Mouse (Mus musculus) cerebellum, postnatal 25 days (tissue): ENCODE data around the gene Slc26a9.

Experiments
- DNase-seq, 2 experiments: peaks; one replicate each; pipeline ENCODE4 v3.0.0; 2021; ENCODE audit warnings: mixed read lengths in 2 of 2

The Slc26a9 gene

DNA sequence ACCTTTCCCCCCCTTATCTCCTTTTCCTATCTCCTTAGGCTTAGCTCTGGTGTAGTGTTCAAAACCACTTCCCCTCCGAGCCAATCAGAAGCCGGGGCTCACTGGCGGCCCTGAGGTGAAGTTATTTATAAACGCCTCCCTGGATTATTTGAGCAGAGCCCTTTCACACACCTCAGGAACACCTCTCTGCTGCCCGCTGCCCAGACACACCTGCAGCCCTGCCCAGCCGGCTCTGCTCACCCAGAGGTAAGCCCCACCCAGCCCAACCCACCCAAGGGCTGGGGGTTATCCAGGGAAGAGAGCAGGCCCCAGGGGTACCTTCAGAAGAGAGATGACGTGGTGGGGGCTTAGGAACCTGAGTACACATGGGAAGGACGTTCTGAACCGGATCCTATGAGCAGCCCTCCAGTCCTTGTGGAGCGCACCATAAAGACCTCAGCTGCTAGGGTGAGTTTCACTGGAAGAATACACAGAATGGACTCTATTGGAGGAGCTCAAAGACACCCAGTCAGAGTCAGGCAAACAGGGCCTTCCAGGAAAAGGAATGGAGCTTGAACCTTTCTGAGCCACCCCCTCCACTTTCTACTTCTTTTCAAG is at the start of gene Slc26a9:
TSS of gene Slc26a9 (plus strand) at position 155 of the 597 bp plus-strand sequence.
- no peak for DNase-seq

DNA sequence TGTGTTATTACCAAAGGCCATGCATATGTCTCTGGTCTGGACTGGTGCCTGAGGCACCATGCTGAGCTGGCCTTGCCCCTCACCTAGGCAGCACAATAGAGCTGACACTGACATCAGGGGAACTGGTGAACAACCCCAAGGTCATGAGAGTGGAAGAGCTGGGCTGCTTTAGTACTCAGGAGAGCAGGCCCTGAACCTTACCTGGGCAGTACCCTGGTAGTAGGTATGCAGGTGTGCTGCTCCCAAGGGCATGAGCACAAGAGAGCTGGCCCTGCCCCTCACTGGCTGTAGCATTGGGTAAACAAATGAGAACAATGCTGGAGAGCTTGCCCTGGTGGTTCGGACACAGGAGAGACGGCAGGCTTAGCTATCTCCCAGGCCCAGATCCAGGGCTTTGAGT is 48.5 kb upstream of the Slc26a9 start:
- DNase-seq = no peak

DNA sequence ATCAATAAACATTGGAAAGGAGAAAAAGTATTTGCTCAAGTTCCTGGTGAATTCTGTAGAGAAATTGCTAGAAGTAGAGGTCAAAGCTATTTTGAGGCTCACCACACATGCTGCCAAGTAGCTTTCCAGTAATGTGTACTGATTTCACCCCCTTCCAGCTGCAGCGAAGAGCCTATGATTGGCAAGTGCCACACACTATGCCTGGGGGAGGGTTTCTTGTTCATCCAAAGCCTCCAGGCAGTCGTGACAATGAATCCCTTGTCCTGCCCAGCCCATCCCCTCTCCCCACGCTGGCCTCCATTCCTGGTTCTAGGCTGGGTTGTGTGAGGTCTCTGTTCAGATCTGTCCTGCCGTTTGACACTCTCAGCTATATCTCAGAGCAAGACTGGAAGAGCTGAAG is 47.5 kb upstream of the Slc26a9 start:
- no peak for DNase-seq

DNA sequence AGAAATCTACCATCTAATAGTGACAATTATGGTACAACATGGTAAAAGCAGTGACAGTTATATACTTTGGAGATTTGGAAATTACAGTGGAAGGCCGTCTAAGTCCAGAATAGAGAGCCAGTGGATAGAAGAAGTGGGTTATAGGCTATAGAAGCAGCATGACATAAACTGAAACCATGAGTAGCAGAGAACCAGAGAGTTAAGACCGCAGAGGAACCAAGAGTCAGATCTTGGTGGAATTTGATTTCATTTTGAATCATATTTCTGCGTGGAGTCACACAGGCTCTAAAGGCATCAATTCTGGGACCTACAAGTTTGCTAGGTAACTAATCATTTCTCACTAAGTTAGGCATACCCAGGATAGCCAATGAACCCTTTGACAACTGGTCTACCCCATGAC is 45.1 kb upstream of the Slc26a9 start:
- DNase-seq = no peak

DNA sequence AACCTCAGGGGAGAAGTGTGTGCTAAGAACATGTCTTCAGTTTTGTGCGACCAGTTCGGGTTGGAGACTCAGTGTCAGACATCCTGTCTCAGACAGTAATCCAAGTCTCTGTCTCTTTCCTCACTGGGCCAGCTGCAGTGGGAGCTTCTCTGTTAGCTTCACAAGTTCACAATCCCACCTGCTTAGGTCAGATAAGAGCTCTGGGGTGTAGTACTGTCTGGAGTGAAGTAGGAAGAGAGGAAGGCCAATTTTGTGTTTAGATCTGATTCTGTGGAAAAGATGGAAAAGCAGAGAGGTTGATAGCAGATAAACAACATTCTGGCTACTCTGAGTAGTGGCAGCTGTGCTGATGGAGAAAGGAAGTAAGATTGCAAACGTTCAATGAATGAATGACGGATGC is 44.2 kb upstream of the Slc26a9 start:
- DNase-seq = no peak

DNA sequence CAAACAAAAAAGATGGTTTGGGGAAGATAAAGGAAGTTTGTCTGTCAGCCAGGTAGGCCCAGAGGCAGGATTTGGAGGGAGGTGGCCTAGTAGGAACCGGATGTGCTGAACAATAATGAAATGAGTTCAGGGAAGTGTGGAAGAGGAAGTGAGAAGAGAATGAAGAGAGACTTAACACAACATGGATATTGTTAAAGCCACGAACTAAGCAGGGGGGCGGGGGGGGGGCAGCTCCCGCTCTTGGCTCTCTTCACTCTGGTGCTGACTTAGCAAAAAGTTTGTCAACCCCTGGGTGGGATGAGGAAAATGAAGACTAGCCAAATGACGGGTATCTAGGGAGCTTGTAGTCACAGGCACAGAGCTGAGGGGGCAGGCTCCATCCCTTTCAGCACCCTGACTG is 43.4 kb upstream of the Slc26a9 start:
- no peak for DNase-seq

DNA sequence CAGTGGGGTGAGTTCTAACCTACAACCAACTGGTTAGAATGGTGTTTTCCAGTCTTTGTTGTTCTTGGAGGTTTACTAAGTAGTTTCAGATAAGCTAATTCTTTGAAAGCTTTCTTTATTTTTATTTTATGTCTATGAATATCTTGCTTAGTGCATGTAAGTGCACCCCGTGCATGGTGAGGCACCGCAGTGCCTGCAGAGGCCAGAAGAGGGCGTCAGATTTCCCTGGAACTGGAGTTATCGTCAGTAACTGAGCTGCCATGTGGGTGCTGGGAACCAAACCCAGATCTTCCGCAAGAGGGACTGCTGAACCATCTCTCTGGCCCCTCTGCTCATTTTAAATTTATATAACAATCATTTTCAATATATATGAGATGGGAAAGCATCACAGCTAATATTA is 42.4 kb upstream of the Slc26a9 start:
- DNase-seq = no peak

DNA sequence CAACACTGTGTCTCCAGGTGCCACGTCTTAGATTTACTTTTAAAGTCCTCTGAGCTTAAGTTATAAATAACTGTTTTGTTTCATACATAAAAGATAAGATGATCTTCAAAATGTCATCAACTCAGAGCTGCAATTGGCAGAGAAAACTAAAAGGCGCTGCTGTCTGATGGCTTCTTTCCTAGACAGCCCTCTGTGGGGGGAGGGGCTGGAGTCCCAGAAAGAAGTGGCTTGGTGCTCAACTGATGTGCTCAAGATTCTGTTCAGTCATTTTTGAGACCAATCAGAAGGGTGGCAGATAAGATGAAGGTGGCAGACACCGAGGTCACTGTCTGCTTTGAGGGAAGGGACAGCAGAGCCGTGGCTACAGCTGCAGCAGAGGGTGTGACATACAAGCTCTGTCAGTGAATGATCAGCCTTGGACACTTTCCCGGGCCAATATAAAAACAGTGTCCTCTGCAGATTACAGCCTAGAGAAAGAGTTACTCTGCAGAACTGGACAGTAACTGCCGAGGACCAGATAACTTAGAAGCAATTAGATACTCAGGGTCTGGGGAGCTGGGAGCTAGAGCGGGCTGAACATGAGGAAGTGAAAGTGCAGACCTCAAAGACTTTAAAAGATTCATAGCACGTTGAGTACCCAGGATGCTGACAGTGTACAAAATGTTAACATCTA is 41.6 kb upstream of the Slc26a9 start:
- DNase-seq = no peak

DNA sequence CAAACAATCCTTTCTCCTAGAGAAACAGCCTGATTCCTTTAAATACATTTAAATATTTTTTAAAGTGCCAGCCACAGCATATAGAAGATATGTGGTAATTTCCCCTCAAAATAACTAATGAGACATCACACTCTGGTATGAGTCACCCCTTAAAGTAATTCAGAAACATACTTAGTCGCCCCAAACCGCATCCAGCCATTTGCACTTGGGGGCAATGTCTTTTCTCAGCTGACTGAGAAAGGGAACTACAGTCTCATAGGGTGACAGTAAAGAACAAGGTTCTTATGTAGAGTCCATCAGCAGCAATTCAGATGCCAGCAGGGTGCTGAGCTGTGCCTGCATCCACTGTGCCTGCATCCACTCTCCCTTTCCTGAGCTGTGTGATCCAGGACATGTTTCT is 40.3 kb upstream of the Slc26a9 start:
- DNase-seq = no peak

DNA sequence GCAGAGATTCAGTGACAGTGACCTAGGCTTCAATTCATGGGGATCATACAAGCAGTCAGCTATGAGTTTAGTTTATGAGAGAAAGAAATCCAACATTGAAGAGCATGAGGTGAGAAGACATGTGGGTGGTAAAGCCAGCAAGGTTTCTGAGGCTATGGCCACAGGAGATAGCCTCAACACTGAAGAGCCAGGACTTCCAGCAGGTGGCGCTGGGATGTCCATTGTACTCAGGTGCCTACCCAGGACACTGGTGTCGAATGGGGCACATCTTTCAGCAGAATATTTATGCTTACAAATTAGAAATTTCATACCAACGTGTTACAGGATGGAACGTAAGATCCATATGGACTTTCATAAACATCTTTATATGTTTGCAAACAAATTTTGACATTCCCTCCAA is 35.5 kb upstream of the Slc26a9 start:
- peak; percentile 78 to 90 for DNase-seq

DNA sequence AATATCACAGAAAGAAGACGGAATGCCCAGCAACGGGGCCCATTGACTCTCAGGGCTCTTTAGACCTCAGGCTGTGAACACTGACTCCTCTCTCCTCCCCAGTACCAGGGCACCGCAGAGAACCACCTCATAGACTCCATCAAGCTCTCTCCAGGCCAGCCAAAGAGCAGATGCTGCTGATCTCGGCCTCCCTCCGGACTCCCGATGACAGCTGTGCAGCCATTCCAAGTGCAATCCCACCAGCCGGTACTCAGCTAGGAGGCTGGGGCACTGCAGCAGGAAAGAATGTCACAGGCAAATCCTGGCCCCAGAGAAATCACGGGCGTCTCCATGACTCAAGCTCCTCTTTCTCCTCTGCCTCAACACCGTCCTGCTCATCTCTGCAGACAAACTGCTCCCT is 32.3 kb upstream of the Slc26a9 start:
- DNase-seq = no peak

DNA sequence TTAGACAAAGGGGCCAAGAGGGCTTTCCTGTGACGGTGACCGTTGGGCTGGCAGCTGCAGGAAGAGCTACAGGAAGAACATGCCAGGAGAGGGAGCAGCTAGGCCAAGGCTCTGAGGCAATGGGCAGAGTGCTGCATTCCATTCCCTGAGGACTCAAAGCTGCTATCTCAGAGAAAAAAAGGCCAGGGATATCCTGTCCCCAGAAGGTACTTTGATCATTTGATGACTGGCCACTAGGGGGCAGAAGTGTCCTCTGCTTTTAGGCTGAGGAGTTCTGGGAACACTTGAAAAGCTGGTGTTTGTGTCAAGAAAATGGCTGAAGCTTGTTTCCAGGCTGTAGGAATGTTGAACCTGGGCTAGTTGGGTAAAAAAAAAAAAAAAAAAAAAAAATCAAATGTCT is 31.4 kb upstream of the Slc26a9 start:
- DNase-seq = peak; percentile 81 to 93

DNA sequence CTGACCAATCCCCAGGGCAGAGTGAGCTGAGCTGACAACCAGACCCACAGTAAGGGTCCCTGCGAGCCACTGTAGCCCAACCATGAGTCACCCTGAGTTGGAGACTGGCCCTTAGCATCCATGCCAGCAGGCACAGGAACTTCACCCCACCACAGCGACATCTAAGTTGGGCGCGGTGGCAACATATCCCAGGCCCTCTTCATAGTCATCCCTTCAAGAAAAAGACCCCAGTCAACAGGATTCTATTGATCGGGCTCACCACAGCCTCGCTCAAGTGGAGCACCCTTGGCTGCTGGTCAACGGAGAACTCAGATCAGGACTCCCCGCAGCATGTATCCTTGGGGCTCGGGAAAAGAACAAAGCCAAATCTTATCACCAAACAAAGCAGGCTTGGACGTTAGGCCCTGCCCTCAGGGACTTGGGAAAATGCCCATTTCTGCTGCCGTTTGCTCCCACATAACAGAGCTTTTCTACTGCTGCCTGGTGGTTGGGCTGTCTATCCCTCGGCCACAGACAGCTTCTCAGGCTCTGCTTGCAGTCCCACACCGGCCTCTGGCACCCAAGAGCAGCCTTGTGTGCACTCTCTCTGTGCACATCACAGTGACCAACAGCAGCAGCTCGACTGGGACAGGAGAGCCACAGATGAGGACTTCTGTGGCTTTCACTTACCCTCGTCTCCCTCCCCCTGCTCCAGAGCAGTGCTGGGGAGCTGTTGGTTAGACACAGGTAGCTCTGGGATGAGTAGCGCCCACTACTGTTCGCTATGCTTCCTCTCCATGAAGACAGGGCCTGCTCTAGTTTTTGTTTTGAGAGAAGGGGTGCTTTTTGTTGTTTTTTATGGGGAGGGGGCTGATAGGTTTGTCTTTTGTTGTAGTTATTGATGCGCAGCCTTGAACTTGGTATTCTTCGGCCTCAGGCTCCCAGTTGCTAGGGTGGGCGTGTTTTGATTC is 29.2 kb upstream of the Slc26a9 start:
- DNase-seq = no peak

DNA sequence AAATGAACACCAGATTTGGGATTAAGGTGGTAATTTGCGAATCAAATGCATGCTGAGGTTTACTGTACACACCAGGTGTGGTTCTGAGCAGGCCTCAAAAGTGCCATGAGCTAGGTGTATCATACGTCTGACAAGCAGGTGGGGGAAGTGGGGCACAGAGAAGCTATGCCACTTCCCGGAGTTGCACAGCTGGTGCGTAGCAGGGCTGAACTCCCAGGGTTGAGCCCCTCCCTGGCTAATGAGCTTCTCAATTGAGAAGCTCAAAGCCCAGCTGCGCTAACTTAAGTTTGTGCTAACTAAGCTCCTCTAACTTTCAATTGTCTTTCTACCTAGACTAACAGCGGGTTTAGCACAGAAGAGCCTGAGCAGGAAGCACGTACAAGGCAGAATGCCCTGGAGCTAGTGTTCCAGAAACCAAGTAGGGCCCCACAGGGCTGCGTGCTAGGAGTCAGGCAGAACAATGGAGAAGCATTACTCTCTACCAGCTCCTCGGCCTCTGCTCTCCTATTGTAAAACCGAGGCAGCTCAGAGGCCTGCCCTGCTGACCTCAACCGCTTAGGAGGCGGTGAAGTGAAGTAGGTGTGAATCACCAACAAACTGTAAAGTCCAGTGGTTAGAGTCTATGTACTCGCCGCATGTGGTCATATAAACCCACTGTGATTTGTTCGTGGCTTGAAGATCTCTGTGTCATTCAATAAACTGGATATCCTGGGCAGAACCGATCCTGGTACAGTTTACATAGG is 24.7 kb upstream of the Slc26a9 start:
- no peak for DNase-seq

DNA sequence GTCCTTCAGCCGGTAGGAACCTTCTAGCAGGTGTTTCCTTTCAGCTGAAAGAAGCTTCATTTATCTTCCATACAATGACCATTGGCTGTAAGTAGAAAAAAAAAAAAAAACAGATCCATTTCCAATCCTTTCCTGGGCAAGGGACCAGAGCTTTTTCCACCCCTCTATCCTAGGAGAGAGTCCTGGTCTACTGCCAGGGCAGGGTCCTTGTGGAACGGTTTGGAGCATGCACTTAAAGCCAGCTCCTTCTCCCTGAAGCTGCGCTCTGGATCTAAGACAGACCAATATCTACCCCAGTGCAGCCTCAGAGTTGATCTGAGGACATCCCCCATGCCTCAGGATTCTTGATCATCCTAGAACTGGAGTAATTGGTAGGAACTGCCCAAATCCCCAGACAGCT is 21.8 kb upstream of the Slc26a9 start:
- DNase-seq = no peak

DNA sequence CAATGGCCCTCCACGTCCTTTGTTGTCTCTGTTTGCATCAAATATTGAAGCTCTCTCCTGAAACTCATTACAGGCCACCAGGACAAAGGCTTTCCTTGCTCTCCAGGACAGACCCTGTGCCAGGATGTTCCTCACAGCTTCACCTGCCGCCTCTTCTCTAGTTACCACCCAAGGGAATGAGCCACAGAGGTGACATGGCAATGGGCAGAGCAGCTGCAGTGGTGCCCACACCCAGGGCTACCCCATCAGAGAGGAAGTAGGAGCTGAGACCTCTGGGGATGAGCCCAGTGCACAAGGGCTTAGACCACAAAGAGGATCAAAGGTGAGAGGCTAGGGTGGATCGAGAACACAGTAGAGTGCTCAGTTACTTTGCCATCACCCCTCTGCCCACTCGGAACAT is 20.3 kb upstream of the Slc26a9 start:
- no peak for DNase-seq

DNA sequence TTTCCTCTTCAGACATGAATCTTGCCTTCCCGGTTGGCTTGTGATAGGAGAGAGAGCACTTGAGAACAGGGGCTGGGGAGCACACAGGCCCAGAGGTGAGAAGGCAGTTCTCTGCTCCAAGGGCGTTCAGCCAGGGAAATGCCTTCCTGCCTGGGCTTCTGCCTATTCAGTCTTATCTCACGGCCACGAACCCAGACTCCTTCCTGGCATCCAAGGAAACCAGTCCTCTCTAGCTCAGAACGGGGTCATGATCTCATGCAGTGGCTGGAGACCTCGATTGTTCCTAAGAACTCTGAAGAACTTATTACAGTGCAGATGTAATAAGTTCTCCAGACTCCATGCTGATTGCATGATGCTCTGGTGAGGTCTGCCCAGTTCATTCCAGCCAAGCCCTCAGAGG is 17.2 kb upstream of the Slc26a9 start:
- no peak for DNase-seq

DNA sequence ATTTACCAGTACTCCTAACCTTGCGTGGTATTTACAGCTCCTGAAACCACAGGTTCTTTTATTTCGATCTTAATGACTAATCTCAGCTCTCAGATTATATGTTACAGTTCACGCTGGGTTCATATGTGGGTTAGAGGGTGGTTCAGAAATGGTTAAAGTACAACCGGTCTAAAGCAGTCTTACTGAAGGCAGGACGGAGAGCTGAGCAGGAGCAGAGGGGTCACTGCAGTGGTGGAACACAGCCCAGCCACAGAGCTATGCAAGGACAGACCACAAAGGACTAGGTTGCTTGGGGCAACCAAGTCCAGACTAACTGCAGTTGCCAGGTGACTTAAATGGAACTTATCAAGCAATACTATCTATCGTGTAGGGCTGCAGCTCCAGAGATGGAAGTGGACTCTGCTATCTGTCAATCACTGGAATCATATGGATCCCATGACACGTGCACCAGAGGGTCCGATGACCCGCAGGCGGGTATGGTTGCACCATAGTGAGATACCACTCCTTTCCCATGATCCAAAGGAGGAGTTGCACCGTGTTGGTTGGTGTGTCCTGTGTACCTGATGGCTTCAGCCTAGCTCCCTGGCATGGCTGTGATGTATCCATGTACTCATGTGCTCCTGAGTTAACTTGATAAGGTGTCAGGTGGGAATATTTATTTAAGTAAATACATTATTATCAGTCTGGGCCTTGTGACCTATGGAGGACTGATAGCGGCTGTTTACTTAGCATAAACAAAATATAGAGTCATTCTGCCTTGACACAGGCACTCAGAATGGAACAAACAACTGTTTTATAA is 13.0 kb upstream of the Slc26a9 start:
- no peak for DNase-seq

DNA sequence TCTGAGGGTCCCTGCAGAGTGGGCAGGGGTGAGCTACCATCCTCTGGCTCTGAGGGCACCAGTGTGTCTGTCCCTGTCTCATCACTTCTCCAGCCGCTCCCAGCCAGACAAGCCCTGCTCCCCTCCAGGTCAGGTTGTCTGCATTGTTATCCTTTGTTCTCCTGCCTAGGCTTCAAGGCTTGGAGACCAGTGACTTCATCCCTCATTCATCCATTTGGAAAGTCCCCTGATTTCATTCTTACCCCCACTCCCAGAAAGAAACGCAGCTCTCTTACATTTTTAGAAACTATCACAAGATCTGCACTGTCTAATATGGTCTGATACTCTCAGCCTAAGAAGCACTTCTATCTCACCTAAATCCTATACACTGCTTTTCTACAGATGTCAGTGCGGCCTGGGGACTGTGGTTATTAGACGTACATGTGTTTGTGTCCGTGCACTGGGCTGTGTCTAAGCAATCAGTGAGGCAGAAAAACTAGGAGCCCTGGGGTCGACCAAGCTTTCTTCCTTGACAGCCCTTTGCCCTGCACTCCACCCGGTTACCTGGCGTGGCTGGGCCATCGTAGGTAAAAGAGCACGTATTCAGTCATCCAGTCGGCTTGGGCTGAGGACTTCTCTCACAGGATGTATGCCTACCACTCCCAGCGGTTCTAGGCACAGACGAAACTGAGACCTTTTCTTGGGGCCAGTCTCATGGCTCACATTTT is 10.2 kb upstream of the Slc26a9 start:
- DNase-seq = no peak

DNA sequence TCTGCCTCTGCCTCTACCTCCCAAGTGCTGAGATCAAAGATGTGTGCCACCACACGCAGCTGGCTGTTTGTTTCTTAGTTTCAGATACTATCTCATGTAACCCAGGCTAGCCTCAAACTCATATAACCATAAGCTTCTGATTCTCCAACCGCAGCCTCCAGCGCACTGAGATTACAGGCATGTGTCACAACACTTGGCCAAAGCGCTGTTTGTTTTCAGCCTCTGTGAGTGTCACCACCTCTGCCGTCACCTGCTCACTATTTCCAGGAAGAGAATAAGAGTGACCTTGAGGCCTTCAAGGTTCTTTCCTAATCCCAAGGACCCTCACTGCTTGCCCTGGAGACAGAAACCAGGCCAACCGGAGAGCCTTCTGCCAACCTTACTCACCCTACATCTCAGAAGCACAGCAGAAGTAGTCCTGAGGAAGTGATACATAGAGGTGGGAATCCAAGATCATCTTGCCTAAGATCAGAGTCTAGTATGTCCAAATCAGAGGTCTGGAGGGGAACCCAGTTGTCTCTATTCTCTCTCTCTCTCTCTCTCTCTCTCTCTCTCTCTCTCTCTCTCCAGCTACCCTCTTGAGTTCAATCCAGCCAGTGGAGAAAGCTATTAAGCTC is 9.1 kb upstream of the Slc26a9 start:
- no peak for DNase-seq

DNA sequence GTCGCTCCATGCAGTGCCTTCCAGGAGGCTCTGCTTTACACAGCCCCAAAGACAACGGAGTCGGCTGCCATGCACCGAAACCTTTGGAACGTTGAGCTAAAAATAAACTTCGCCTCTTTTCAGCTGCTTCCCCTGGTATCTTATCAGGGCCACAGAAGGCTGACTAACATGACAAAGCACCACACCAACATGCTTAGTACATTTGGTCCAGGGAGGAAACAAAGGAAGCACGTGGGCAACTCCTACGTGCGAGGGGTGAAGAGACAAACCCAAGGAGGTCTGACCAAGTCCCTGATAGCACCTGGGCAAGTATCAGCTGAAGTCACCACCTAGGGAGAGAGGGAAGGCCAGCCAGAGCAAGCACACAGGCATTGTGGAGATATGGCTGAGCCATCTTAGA is 7.3 kb upstream of the Slc26a9 start:
- no peak for DNase-seq
